ENCODE assay signal across 8 mouse cellular contexts in the genomic region with DNA sequence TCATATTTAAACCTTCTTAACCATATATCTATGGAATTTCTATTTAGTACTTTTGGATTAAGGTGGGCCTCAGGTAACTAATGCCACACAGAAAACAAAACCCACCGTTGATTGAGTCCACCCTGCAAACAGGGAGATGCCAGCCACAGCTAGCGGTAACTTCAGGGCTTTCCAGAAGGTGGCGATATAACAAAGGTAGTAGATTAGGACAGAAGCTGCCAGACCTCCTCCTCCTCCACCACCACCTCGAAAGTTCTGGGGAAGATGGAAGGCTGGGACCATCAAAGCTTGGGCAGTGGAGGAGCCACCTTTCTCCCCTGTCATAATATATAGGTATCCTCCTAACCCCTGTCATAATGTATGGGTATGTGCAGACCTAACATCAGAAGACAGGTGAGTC. TPM values are rescaled to one million over a fixed set of nuclear protein-coding genes. Genes with fewer than 3 reads are reported as not detected.
A peak's percentile ranks its signal among the peaks of the same experiment; 100 is the strongest.
DNase-seq lines count a peak whose midpoint lies in the region; ATAC-seq and TF ChIP-seq lines count a peak whose summit lies in the region.
"Had no signal": no experiment of that assay in that cellular context is flagged by ENCODE, and none has a peak within 500 bp of the region (broad histone marks: within the 10 kb centered on the region; RNA-seq: fewer than 3 reads in every experiment).

No protein-coding gene starts in this region.

- H3K4me1 ChIP-seq in limb, embryonic 14.5 days (ENCODE audit: control insufficient read depth, insufficient read depth, low read length), result peaks cover 9% of the 10 kb centered on the region

- ATAC-seq in hematopoietic stem cell, adult 5-6 weeks (replicated peaks in 1 of 2; ENCODE audit: insufficient read depth in 1 of 2, low FRiP score in 2 of 2, low TSS enrichment in 1 of 2, low read depth in 1 of 2, poor library complexity in 2 of 2, severe bottlenecking in 2 of 2), result peak; percentile 36 to 42; a peak in 1 of 4 replicates
- no peak for ATAC-seq in limb, embryonic 14.5 days (ENCODE audit: low FRiP score, low read depth)

- TF ChIP-seq POLR2A in limb, embryonic 14.5 days (IDR thresholded peaks at IDR 0.05; ENCODE audit: borderline replicate concordance, extremely low read depth, insufficient read depth, insufficient read length), result no peak

- H3K27ac ChIP-seq in limb, embryonic 14.5 days (replicated peaks; ENCODE audit: low read depth, low read length), result no peak overlapping the region
- H3K27ac ChIP-seq: neural tube, embryonic 13.5 days had no signal

- no peak overlapping the region for H3K4me2 ChIP-seq in limb, embryonic 14.5 days (replicated peaks; ENCODE audit: low read depth, low read length, severe bottlenecking)
- H3K4me2 ChIP-seq: neural tube, embryonic 13.5 days had no signal

- DNase-seq in ovary, adult 18-20 months (ENCODE audit: low spot score), result peak; percentile 38
- DNase-seq in ovary, postnatal 10 days (ENCODE audit: low spot score), result no peak
- peak; percentile 56 to 60 for DNase-seq in adrenal gland, adult 18-20 months (ENCODE audit: low spot score in 2 of 2)
- DNase-seq in embryo, embryonic 10.5 days (ENCODE audit: low spot score), result peak; percentile 84
- peak; percentile 84 for DNase-seq in limb, embryonic 14.5 days (ENCODE audit: low spot score)
- DNase-seq in right cerebral cortex, adult 2 months (ENCODE audit: low spot score in 2 of 2), result peak; percentile 75 to 83

- peaks cover 9% of the 10 kb centered on the region; the same call in 1 of the 2 replicates for H3K36me3 ChIP-seq in limb, embryonic 14.5 days (ENCODE audit: control insufficient read depth, insufficient read depth, low read length)

- WGBS in limb, embryonic 14.5 days, result 5% methylated on average over 4 of the region's 4 CpGs

- H3K9ac ChIP-seq in limb, embryonic 14.5 days (ENCODE audit: low read depth, low read length, severe bottlenecking), result no peak overlapping the region
- H3K9ac ChIP-seq: neural tube, embryonic 13.5 days had no signal

- H3K9me3 ChIP-seq in limb, embryonic 14.5 days (ENCODE audit: control insufficient read depth, low read length), result no peaks in the 10 kb centered on the region
- H3K9me3 ChIP-seq: neural tube, embryonic 13.5 days had no signal

- no peaks in the 10 kb centered on the region for H3K27me3 ChIP-seq in limb, embryonic 14.5 days (ENCODE audit: control insufficient read depth, insufficient read depth, low read length)
- H3K27me3 ChIP-seq: neural tube, embryonic 13.5 days had no signal

- no peak overlapping the region for H3K4me3 ChIP-seq in limb, embryonic 14.5 days (replicated peaks; ENCODE audit: low read length)
- H3K4me3 ChIP-seq: neural tube, embryonic 13.5 days had no signal

RNA-seq across cellular contexts. Expression of a gene that starts 1.8 kb away (rescaled TPM):
- 10 to 100 TPM; 53.3 to 68.6 TPM for total RNA-seq in adrenal gland, adult 18-20 months (2021)
- total RNA-seq in hematopoietic stem cell, adult 5-6 weeks (2017), result 64.8 and 83.2 TPM in 2 replicates
- polyA plus RNA-seq in limb, embryonic 14.5 days (2012; rRNA removed), result 77.9 and 89.0 TPM in 2 replicates
- 165 and 176 TPM in 2 replicates for polyA plus RNA-seq in limb, embryonic 14.5 days (2014; fragmentation: Nextera tagmentation; extraction: Ambion mirVana)

RNA-seq across cellular contexts. Expression of a gene that starts 11.0 kb away (rescaled TPM):
- total RNA-seq in adrenal gland, adult 18-20 months (2021), result 100 to 1,000 TPM; 254 to 336 TPM
- total RNA-seq in hematopoietic stem cell, adult 5-6 weeks (2017), result 761 and 1,232 TPM in 2 replicates
- polyA plus RNA-seq in limb, embryonic 14.5 days (2012; rRNA removed), result 465 and 516 TPM in 2 replicates
- 480 and 522 TPM in 2 replicates for polyA plus RNA-seq in limb, embryonic 14.5 days (2014; fragmentation: Nextera tagmentation; extraction: Ambion mirVana)

RNA-seq across cellular contexts. Expression of a gene that starts 18.0 kb away (rescaled TPM):
- total RNA-seq in adrenal gland, adult 18-20 months (2021), result 10 to 100 TPM; 30.0 to 47.2 TPM
- total RNA-seq in hematopoietic stem cell, adult 5-6 weeks (2017), result 15.6 and 27.8 TPM in 2 replicates
- 49.3 and 57.9 TPM in 2 replicates for polyA plus RNA-seq in limb, embryonic 14.5 days (2012; rRNA removed)
- polyA plus RNA-seq in limb, embryonic 14.5 days (2014; fragmentation: Nextera tagmentation; extraction: Ambion mirVana), result 57.4 and 59.7 TPM in 2 replicates

RNA-seq across cellular contexts. Expression of a gene that starts 32.9 kb away (rescaled TPM):
- total RNA-seq in adrenal gland, adult 18-20 months (2021), result 1 to 10 TPM; 6.3 to 7.7 TPM
- 5.7 and 8.4 TPM in 2 replicates for total RNA-seq in hematopoietic stem cell, adult 5-6 weeks (2017)
- 22.9 and 27.2 TPM in 2 replicates for polyA plus RNA-seq in limb, embryonic 14.5 days (2012; rRNA removed)
- polyA plus RNA-seq in limb, embryonic 14.5 days (2014; fragmentation: Nextera tagmentation; extraction: Ambion mirVana), result 28.4 and 33.1 TPM in 2 replicates

RNA-seq across cellular contexts. Expression of a gene that starts 33.1 kb away (rescaled TPM):
- 1 to 10 TPM; 1.3 TPM for total RNA-seq in adrenal gland, adult 18-20 months (2021)
- total RNA-seq in hematopoietic stem cell, adult 5-6 weeks (2017), result 0.25 TPM in 1 of 2 replicates, not detected in the other
- 13.0 and 15.0 TPM in 2 replicates for polyA plus RNA-seq in limb, embryonic 14.5 days (2012; rRNA removed)
- polyA plus RNA-seq in limb, embryonic 14.5 days (2014; fragmentation: Nextera tagmentation; extraction: Ambion mirVana), result 4.2 and 4.5 TPM in 2 replicates
